Mouse (Mus musculus) hindbrain, embryonic 11.5 days (tissue): ENCODE measurements around the gene Clpx. TPM values are rescaled to one million over a fixed set of nuclear protein-coding genes. Genes with fewer than 3 reads are reported as not detected.

ENCODE experiments used
- ATAC-seq: fragments of 200-750 bp; cut with Nextera tagmentation; 2 replicates; pipeline ENCODE4 v1.8.0; 2017; ENCODE audit warnings: mild to moderate bottlenecking, moderate TSS enrichment, moderate library complexity; ENCODE audit not compliant: low FRiP score
- DNase-seq: peaks from one replicate; pipeline ENCODE4 v3.0.0-alpha.2; 2015; ENCODE audit warnings: low spot score
- H3K27ac ChIP-seq: fragments of 300-500 bp; sonication (generic); 2 replicates; pipeline ENCODE4 v1.5.1; 2014; ENCODE audit warnings: mild to moderate bottlenecking, low read depth, low read length
- H3K27me3 ChIP-seq: fragments of 300-500 bp; sonication (generic); 2 replicates; pipeline ENCODE4 v1.6.1; 2014; ENCODE audit warnings: mild to moderate bottlenecking, low read length, moderate library complexity, mixed read lengths; ENCODE audit not compliant: control insufficient read depth, insufficient read depth
- H3K36me3 ChIP-seq: fragments of 300-500 bp; sonication (generic); 2 replicates; pipeline ENCODE4 v1.6.1; 2014; ENCODE audit warnings: mild to moderate bottlenecking, low read length, moderate library complexity, mixed read lengths; ENCODE audit not compliant: control insufficient read depth, insufficient read depth
- H3K4me1 ChIP-seq: fragments of 300-500 bp; sonication (generic); replicated peaks from 2 replicates; pipeline ENCODE4 v1.6.1; 2014; ENCODE audit warnings: low read length, mixed read lengths; ENCODE audit not compliant: control insufficient read depth, insufficient read depth
- H3K4me2 ChIP-seq: fragments of 300-500 bp; sonication (generic); replicated peaks from 2 replicates; pipeline ENCODE4 v1.6.1; 2014; ENCODE audit warnings: mild to moderate bottlenecking, low read depth, low read length
- H3K4me3 ChIP-seq: fragments of 300-500 bp; sonication (generic); 2 replicates; pipeline ENCODE4 v1.5.1; 2014; ENCODE audit warnings: low read depth, low read length
- H3K9ac ChIP-seq: fragments of 300-500 bp; sonication (generic); 2 replicates; pipeline ENCODE4 v1.6.1; 2014; ENCODE audit warnings: low read depth, low read length
- H3K9me3 ChIP-seq: fragments of 300-500 bp; sonication (generic); 2 replicates; pipeline ENCODE4 v1.6.1; 2016; ENCODE audit warnings: low read length; ENCODE audit not compliant: control insufficient read depth
- WGBS: fragments of 180-500 bp; shearing (Covaris S2); extraction: QIAGEN DNeasy Blood & Tissue Kit; methylation state at CpG from one replicate; pipeline ENCODE4 v1.1.7; 2014; 5-methylcytosine and 5-hydroxymethylcytosine counted together
- polyA plus RNA-seq: library from polyadenylated mRNA; unstranded; fragments of >200 nt; fragmentation: Nextera tagmentation; extraction: Ambion mirVana; gene quantifications from 2 replicates; pipeline ENCODE4 v1.2.1, GENCODE M21; 2014

Gene Clpx
- polyA plus RNA-seq, 1 experiment from 2014 or later = 47.5 TPM

- Histone ChIP-seq H3K9me3 (no peaks in the 10 kb centered on the region), H3K27me3 (no peaks in the 10 kb centered on the region), H3K4me2 (no peak overlapping the region), H3K9ac (no peak overlapping the region), H3K4me3 (no peak overlapping the region), H3K36me3 (no peaks in the 10 kb centered on the region), H3K4me1 (no peaks in the 10 kb centered on the region), H3K27ac (no peak overlapping the region)
- DNase-seq (no peak), ATAC-seq (no peak)
- 92% methylated on average over 7 of the region's 7 CpGs for WGBS
These were observed 71.7 kb downstream of the Clpx start for GRCm38 (mm10) chr9:65365721-65366120.

- no peak overlapping the region for H3K4me2 ChIP-seq
- no peaks in the 10 kb centered on the region for H3K27me3 ChIP-seq
- no peak for DNase-seq
- H3K9me3 ChIP-seq = no peaks in the 10 kb centered on the region
- H3K27ac ChIP-seq = no peak overlapping the region
- H3K4me3 ChIP-seq = no peak overlapping the region
- H3K9ac ChIP-seq = no peak overlapping the region
- no peaks in the 10 kb centered on the region for H3K36me3 ChIP-seq
- WGBS = 78% methylated on average over 24 of the region's 24 CpGs
- ATAC-seq = no peak
- H3K4me1 ChIP-seq = no peaks in the 10 kb centered on the region
These were observed 77.7 kb downstream of the Clpx start for GRCm38 (mm10) chr9:65371756-65372155.

- DNase-seq = no peak
- Histone ChIP-seq H3K27me3 (no peaks in the 10 kb centered on the region), H3K36me3 (no peaks in the 10 kb centered on the region), H3K9ac (no peak overlapping the region), H3K27ac (no peak overlapping the region), H3K4me3 (no peak overlapping the region), H3K4me2 (no peak overlapping the region), H3K9me3 (no peaks in the 10 kb centered on the region), H3K4me1 (no peaks in the 10 kb centered on the region)
- no peak for ATAC-seq
- WGBS = 77% methylated on average over 4 of the region's 4 CpGs
These were observed 78.4 kb downstream of the Clpx start for GRCm38 (mm10) chr9:65372449-65372848.

- DNase-seq (no peak), ATAC-seq (no peak)
- Histone ChIP-seq H3K9me3 (no peaks in the 10 kb centered on the region), H3K4me2 (no peak overlapping the region), H3K27ac (no peak overlapping the region), H3K9ac (no peak overlapping the region), H3K36me3 (no peaks in the 10 kb centered on the region), H3K4me1 (no peaks in the 10 kb centered on the region), H3K27me3 (no peaks in the 10 kb centered on the region), H3K4me3 (no peak overlapping the region)
- 86% methylated on average over 5 of the region's 5 CpGs for WGBS
These were observed 80.6 kb downstream of the Clpx start for GRCm38 (mm10) chr9:65374468-65375162.

- Histone ChIP-seq H3K9me3 (no peaks in the 10 kb centered on the region), H3K4me3 (no peak overlapping the region), H3K9ac (no peak overlapping the region), H3K4me1 (no peaks in the 10 kb centered on the region), H3K27me3 (no peaks in the 10 kb centered on the region), H3K27ac (no peak overlapping the region), H3K4me2 (no peak overlapping the region), H3K36me3 (no peaks in the 10 kb centered on the region)
- ATAC-seq (no peak), DNase-seq (no peak)
- 89% methylated on average over 9 of the region's 9 CpGs for WGBS
These were observed 81.3 kb downstream of the Clpx start for GRCm38 (mm10) chr9:65375163-65375934.

Other genes starting within 250 kb of the Clpx start
- gene Igdcc4, start 192.8 kb upstream of the Clpx start, polyA plus RNA-seq = 8.8 and 10.3 TPM in 2 replicates
- gene Igdcc3, start 153.1 kb upstream of the Clpx start, polyA plus RNA-seq = 46.0 and 49.6 TPM in 2 replicates
- 4.0 and 6.5 TPM in 2 replicates for gene Parp16, start 98.9 kb upstream of the Clpx start, polyA plus RNA-seq
- gene Cilp, start 29.1 kb upstream of the Clpx start, polyA plus RNA-seq = 0.25 and 0.31 TPM in 2 replicates
- 13.0 and 13.5 TPM in 2 replicates for gene Pdcd7, start 51.8 kb downstream of the Clpx start, polyA plus RNA-seq
- 0.17 and 1.6 TPM in 2 replicates for gene Ubap1l, start 66.8 kb downstream of the Clpx start, polyA plus RNA-seq
- gene Kbtbd13, start 97.4 kb downstream of the Clpx start, polyA plus RNA-seq = 0.54 TPM in 1 of 2 replicates, not detected in the other
- 6.0 and 6.9 TPM in 2 replicates for gene Rasl12, start 104.2 kb downstream of the Clpx start, polyA plus RNA-seq
- not detected in 2 replicates for gene Slc51b, start 128.7 kb downstream of the Clpx start, polyA plus RNA-seq
- 19.7 and 20.8 TPM in 2 replicates for gene Mtfmt, start 141.5 kb downstream of the Clpx start, polyA plus RNA-seq
- 131 and 137 TPM in 2 replicates for gene Spg21, start 166.7 kb downstream of the Clpx start, polyA plus RNA-seq
- 0.20 and 0.71 TPM in 2 replicates for gene Ankdd1a, start 225.9 kb downstream of the Clpx start, polyA plus RNA-seq